Mouse (Mus musculus) spleen, adult 2 months (tissue): Measurements from ENCODE around the gene Gm2a. TPM values are rescaled to one million over a fixed set of nuclear protein-coding genes. Genes with fewer than 3 reads are reported as not detected.

Source experiments
- DNase-seq, 2 experiments: peaks; one replicate each; pipeline versions ENCODE4 v3.0.0 to v3.0.0-alpha.2; 2012 to 2021; ENCODE audit warnings: low spot score in 2 of 2, low read depth in 1 of 2
- H3K27ac ChIP-seq: fragments of 200-500 bp; 2 replicates; pipeline ENCODE4 v1.5.1; 2012; ENCODE audit warnings: low read length, inconsistent platforms; ENCODE audit not compliant: insufficient read depth
- H3K27me3 ChIP-seq: fragments of 200-500 bp; 2 replicates; pipeline ENCODE4 v1.6.1; 2012; ENCODE audit warnings: mild to moderate bottlenecking, moderate library complexity, low read length, inconsistent platforms; ENCODE audit not compliant: control insufficient read depth, insufficient read depth
- H3K36me3 ChIP-seq: fragments of 200-500 bp; 2 replicates; pipeline ENCODE4 v1.6.1; 2012; ENCODE audit warnings: mild to moderate bottlenecking, low read length, inconsistent platforms; ENCODE audit not compliant: control insufficient read depth, insufficient read depth
- H3K4me1 ChIP-seq: fragments of 200-500 bp; 2 replicates; pipeline ENCODE4 v1.6.1; 2011; ENCODE audit warnings: inconsistent platforms; ENCODE audit not compliant: control insufficient read depth, insufficient read depth, insufficient read length
- H3K4me3 ChIP-seq: fragments of 200-500 bp; 2 replicates; pipeline ENCODE4 v1.5.1; 2011; ENCODE audit warnings: mild to moderate bottlenecking, inconsistent platforms; ENCODE audit not compliant: insufficient read depth, insufficient read length; ENCODE audit errors: extremely low read depth
- CTCF ChIP-seq: fragments of 200-500 bp; IDR thresholded peaks from 2 replicates; pipeline ENCODE4 v1.5.1; 2011; ENCODE audit warnings: mild to moderate bottlenecking, inconsistent platforms; ENCODE audit not compliant: insufficient read depth, insufficient read length, insufficient replicate concordance; ENCODE audit errors: extremely low read depth
- POLR2A ChIP-seq: fragments of 200-500 bp; IDR thresholded peaks from 2 replicates; pipeline ENCODE4 v1.6.1; 2011; ENCODE audit warnings: low read depth, low read length, inconsistent platforms
- WGBS: fragments of 180-500 bp; shearing (Covaris S2); methylation state at CpG from one replicate; pipeline ENCODE4 v1.1.7; 2018; 5-methylcytosine and 5-hydroxymethylcytosine counted together
- polyA plus RNA-seq: library from polyadenylated mRNA; depleted of rRNA; stranded (reverse); fragments of >200 nt; gene quantifications from 2 replicates; pipeline ENCODE4 v1.2.3, GENCODE M21; 2012

The Gm2a gene
- polyA plus RNA-seq, 1 experiment: 98.3 TPM

DNA sequence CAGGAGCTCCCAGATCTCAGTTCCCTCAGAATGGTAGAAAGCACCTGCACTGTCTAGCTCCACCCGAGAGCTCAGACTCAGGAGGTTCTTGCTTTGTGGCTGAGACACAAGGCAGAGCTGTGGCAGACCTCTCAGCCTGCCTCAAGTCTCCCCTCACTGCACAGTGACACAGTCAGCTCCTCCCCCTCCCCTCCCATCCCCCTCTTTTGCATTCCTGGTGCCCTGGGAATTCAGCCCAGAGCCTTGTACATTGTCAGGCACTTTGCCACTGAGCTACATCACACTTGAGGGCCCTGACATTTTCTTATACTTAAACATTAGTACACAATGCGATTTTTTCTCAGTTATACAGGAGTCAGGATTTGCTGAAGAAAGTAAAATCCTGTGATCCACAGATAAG lies 28.9 kb upstream of the Gm2a start:
- no peak for DNase-seq
- Histone ChIP-seq H3K4me3 (no peak overlapping the region), H3K27ac (no peak overlapping the region), H3K27me3 (no peaks in the 10 kb centered on the region), H3K36me3 (no peaks in the 10 kb centered on the region), H3K4me1 (peaks cover 10% of the 10 kb centered on the region)
- WGBS: 59% methylated on average over 2 of the region's 2 CpGs
- TF ChIP-seq POLR2A: no peak
- no peak for TF ChIP-seq CTCF

DNA sequence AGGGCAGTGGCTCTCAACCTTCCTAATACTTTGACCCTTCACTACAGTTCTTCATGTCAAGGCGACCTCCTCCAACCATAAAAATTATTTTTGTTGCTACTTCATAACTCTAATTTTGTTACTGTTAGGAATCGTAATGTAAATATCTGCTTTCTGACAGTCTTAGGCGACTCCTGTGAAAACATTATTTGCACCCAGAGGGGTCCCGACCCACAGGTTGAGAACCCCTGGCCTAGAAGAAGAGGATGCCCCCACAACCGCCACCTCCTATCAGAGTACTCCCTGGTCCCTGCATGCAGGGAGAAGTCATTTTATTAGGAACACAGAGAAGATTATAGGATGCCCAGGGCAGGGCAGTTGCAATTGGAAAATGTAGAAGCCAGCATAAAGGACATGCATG lies 26.6 kb upstream of the Gm2a start:
- TF ChIP-seq POLR2A (no peak), CTCF (no peak)
- H3K4me1 ChIP-seq: peaks cover 19% of the 10 kb centered on the region
- no peaks in the 10 kb centered on the region for H3K27me3 ChIP-seq
- no peaks in the 10 kb centered on the region for H3K36me3 ChIP-seq
- DNase-seq: no peak
- no peak overlapping the region for H3K4me3 ChIP-seq
- H3K27ac ChIP-seq: no peak overlapping the region
- WGBS: 89% methylated on average over 5 of the region's 5 CpGs

DNA sequence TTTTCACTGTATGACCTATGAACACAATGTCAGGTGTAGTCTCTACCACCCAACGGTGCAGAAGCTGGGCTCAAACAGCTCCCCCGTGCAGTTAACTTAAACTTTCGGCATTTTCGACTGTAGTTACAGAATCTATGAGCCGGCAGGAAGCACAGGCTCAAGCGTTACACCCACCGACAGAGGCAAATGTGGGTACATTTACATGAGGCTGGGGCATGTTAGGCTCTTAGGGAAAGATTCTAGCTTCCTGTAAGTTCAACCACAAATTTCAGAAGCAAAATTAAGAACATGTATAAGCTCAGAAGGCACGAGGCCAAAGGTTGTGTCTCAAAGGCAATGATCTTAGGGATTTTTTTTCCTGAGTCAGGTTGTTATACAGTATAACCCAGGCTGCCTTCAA lies 25.4 kb upstream of the Gm2a start:
- 6% methylated on average over 8 of the region's 8 CpGs for WGBS

GRCm38 (mm10) chr11:55073191-55073590 lies 24.7 kb upstream of the Gm2a start:
- Histone ChIP-seq H3K27me3 (no peaks in the 10 kb centered on the region), H3K4me3 (no peak overlapping the region), H3K4me1 (peaks cover 28% of the 10 kb centered on the region), H3K36me3 (no peaks in the 10 kb centered on the region), H3K27ac (peak overlapping the region; percentile 78)
- TF ChIP-seq POLR2A (no peak), CTCF (no peak)
- no peak for DNase-seq
- WGBS: 75% methylated on average over 10 of the region's 10 CpGs

More for the DNA sequence above, 25.4 kb upstream of the Gm2a start:
- peak in 1 of 2 experiments; percentile 47 for DNase-seq
- H3K4me3 ChIP-seq: no peak overlapping the region
- peak overlapping the region; percentile 78 for H3K27ac ChIP-seq
- H3K36me3 ChIP-seq: no peaks in the 10 kb centered on the region
- peaks cover 26% of the 10 kb centered on the region for H3K4me1 ChIP-seq
- H3K27me3 ChIP-seq: no peaks in the 10 kb centered on the region
- TF ChIP-seq CTCF (no peak), POLR2A (no peak)

DNA sequence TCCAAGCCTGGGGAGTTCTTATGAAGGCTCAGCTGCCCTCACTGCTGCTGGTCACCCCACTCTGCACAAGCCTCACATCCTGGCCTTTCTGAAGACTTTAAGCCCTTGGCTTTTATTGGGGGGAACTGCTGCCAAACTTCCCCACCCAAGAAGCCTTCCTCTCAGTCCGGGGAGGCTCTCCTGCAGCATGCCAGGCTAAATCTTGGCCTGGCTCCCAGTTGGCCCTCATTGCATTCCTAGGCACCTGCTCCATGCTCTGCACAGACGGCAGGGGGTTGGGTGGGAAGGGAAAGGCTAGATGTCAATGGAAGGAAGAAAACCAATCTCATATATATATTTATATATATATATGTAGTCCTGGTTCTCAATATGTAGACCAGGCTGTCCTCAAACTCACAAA lies 22.3 kb upstream of the Gm2a start:
- peaks cover 33% of the 10 kb centered on the region for H3K4me1 ChIP-seq
- DNase-seq: no peak
- TF ChIP-seq CTCF (no peak), POLR2A (no peak)
- no peaks in the 10 kb centered on the region for H3K27me3 ChIP-seq
- H3K36me3 ChIP-seq: no peaks in the 10 kb centered on the region
- H3K4me3 ChIP-seq: no peak overlapping the region
- WGBS: 80% methylated on average over 2 of the region's 2 CpGs
- H3K27ac ChIP-seq: no peak overlapping the region

- Histone ChIP-seq H3K4me1 (peaks cover 33% of the 10 kb centered on the region), H3K36me3 (no peaks in the 10 kb centered on the region), H3K4me3 (no peak overlapping the region), H3K27ac (peak overlapping the region; percentile 92), H3K27me3 (no peaks in the 10 kb centered on the region)
- 26% methylated on average over 5 of the region's 5 CpGs for WGBS
- TF ChIP-seq POLR2A: no peak
- TF ChIP-seq CTCF: no peak
- no peak for DNase-seq
Measured at GRCm38 (mm10) chr11:55076234-55076633, 21.7 kb upstream of the Gm2a start.

GRCm38 (mm10) chr11:55077331-55078231 lies 20.3 kb upstream of the Gm2a start, which contains the start of gene Ccdc69:
Gene Ccdc69, minus strand, starts transcription at chr11:55078131.
- Histone ChIP-seq H3K27me3 (no peaks in the 10 kb centered on the region), H3K27ac (peak within 1 kb of the TSS; percentile 92), H3K4me3 (peak within 1 kb of the TSS; percentile 90), H3K4me1 (peaks cover 30% of the 10 kb centered on the region), H3K36me3 (no peaks in the 10 kb centered on the region)
- peak; percentile 57 for TF ChIP-seq POLR2A
- TF ChIP-seq CTCF: no peak
- WGBS: under 1% methylated on average over 50 of the region's 50 CpGs
- peak in 1 of 2 experiments; percentile 66 for DNase-seq
